Mouse (Mus musculus) ES-E14 (cell line): ENCODE measurements around the gene Mical2. TPM values are rescaled to one million over a fixed set of nuclear protein-coding genes. Genes with fewer than 3 reads are reported as not detected.

Experiments used
- DNase-seq: peaks from one replicate; pipeline ENCODE4 v3.0.0-alpha.2; 2013; ENCODE audit warnings: low read depth, low spot score
- H3K27ac ChIP-seq: 2 replicates; pipeline ENCODE4 v1.5.1; 2012; ENCODE audit warnings: low read depth, mild to moderate bottlenecking, low read length, moderate library complexity, mixed read lengths; ENCODE audit not compliant: poor library complexity, insufficient read depth, severe bottlenecking
- H3K36me3 ChIP-seq: 2 replicates; pipeline ENCODE4 v1.6.1; 2012; ENCODE audit warnings: mild to moderate bottlenecking, low read length, moderate library complexity, mixed read lengths; ENCODE audit not compliant: control insufficient read depth, poor library complexity, insufficient read depth, severe bottlenecking
- H3K4me1 ChIP-seq, 2 experiments: fragments of 150-350 bp in 1 of 2; sonication (generic) in 1 of 2; 2 replicates each; pipeline ENCODE4 v1.6.1; 2012; ENCODE audit warnings: low read length in 2 of 2, mild to moderate bottlenecking in 1 of 2, mixed read lengths in 1 of 2; ENCODE audit not compliant: control insufficient read depth in 2 of 2, insufficient read depth in 2 of 2, poor library complexity in 1 of 2
- H3K4me3 ChIP-seq, 2 experiments: fragments of 150-350 bp in 1 of 2; sonication (generic) in 1 of 2; 2 replicates each; pipeline ENCODE4 v1.5.1; 2012; ENCODE audit warnings: low read length in 2 of 2, low read depth in 1 of 2, mild to moderate bottlenecking in 1 of 2, mixed read lengths in 1 of 2; ENCODE audit not compliant: insufficient read depth in 1 of 2, poor library complexity in 1 of 2, severe bottlenecking in 1 of 2
- H3K9ac ChIP-seq: 2 replicates; pipeline ENCODE4 v1.6.1; 2012; ENCODE audit warnings: low read depth, mild to moderate bottlenecking, low read length, mixed read lengths; ENCODE audit not compliant: poor library complexity, insufficient read depth, severe bottlenecking
- H3K9me3 ChIP-seq: fragments of 150-350 bp; sonication (generic); 2 replicates; pipeline ENCODE4 v1.6.1; 2012; ENCODE audit warnings: low read depth, mild to moderate bottlenecking, low read length; ENCODE audit not compliant: control insufficient read depth, insufficient read depth
- CHD2 ChIP-seq: IDR thresholded peaks from 2 replicates; pipeline ENCODE4 v1.6.1; 2014; ENCODE audit warnings: mild to moderate bottlenecking, low read depth, low read length, inconsistent platforms
- HCFC1 ChIP-seq: IDR thresholded peaks from 2 replicates; pipeline ENCODE4 v1.6.1; 2012; ENCODE audit warnings: low read length, inconsistent platforms, borderline replicate concordance; ENCODE audit not compliant: insufficient read depth
- MAFK ChIP-seq: IDR thresholded peaks from 2 replicates; pipeline ENCODE4 v1.6.1; 2014; ENCODE audit warnings: mild to moderate bottlenecking, low read depth, low read length, inconsistent platforms; ENCODE audit not compliant: insufficient read depth
- ZC3H11A ChIP-seq: IDR thresholded peaks from 2 replicates; pipeline ENCODE4 v1.6.1; 2012; ENCODE audit warnings: low read depth, mild to moderate bottlenecking, inconsistent platforms, low read length, borderline replicate concordance
- ZNF384 ChIP-seq: IDR thresholded peaks from 2 replicates; pipeline ENCODE4 v1.6.1; 2012; ENCODE audit warnings: low read depth, low read length, inconsistent platforms
- in situ Hi-C, 2 experiments: fragments of 600-800 bp; cut with MboI; formaldehyde crosslinking; loops; one replicate each; pipeline ENCODE4 v1.15.1; 2025; ENCODE audit warnings: low sequenced_read_pairs in 2 of 2, inconsistent platforms in 1 of 2; ENCODE audit not compliant: unreplicated experiment in 2 of 2
- total RNA-seq: library from RNA; depleted of rRNA; stranded (reverse); fragments of 300-350 nt; gene quantifications from 2 replicates; pipeline ENCODE4 v1.2.3, GENCODE M21; 2012

Mical2 gene
- total RNA-seq, 1 experiment, result 9.9 TPM

DNA sequence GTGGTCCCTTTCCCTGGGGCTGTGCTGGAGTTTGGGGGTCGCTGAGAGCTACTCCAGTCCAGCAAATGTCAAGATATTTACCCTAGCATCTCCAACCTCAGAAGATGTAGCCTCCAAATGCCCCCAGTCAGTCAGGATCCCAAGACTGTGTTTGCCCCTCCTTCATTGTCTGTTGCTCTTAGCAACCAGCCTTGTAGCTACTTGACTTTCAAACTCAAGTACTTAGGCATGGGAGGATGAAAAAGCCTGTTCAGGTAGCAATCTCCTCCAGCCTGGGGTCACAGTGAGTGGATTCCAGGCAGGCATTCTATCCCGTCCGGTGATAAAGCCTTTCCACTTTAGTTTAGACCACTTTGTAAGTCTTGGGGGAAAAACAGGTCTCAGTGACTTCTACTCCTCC lies 28.6 kb downstream of the Mical2 start:
- no peaks in the 10 kb centered on the region for H3K4me1 ChIP-seq
- H3K9ac ChIP-seq, result no peak overlapping the region
- in situ Hi-C loops, result no loop called here
- TF ChIP-seq MAFK (no peak), ZNF384 (no peak), HCFC1 (no peak), ZC3H11A (no peak), CHD2 (no peak)
- no peak overlapping the region for H3K27ac ChIP-seq
- H3K9me3 ChIP-seq, result no peaks in the 10 kb centered on the region
- no peaks in the 10 kb centered on the region for H3K36me3 ChIP-seq
- DNase-seq, result no peak
- H3K4me3 ChIP-seq, result no peak overlapping the region

DNA sequence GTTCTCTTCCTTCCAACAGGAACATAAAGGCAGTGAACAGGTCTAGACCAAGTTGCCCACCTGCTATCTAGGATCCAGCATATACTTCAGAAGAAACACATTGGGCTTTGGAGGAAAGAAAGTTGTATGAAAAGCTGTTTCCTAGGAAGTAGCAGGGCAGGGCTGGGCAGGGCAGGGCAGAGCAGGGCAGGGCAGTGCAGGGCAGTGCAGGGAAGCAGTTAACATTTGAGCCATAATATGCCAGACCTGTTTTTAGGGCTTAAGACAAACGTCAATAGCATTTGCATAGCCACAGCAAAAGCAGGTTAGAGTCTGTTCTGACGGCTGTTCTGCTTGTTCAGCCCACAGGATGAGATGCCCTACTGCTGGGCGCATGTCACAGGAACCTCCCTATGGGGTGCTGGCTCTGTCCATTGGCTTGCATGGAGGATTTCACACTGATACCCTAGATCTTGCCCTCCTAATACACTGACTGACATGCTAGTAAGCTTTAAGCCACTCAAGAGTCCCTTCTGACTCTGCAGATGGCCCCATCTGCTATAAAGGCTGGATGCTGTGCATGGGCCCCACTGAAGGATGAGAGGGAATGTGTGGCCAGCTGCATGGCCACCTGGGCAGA lies 29.7 kb downstream of the Mical2 start:
- no peaks in the 10 kb centered on the region for H3K9me3 ChIP-seq
- H3K36me3 ChIP-seq, result no peaks in the 10 kb centered on the region
- no peaks in the 10 kb centered on the region for H3K4me1 ChIP-seq
- in situ Hi-C loops, result no loop called here
- TF ChIP-seq ZNF384, result no peak
- TF ChIP-seq MAFK, result no peak
- no peak for TF ChIP-seq ZC3H11A
- TF ChIP-seq HCFC1, result no peak
- TF ChIP-seq CHD2, result no peak
- no peak overlapping the region for H3K4me3 ChIP-seq
- no peak overlapping the region for H3K27ac ChIP-seq
- no peak overlapping the region for H3K9ac ChIP-seq
- DNase-seq, result no peak

DNA sequence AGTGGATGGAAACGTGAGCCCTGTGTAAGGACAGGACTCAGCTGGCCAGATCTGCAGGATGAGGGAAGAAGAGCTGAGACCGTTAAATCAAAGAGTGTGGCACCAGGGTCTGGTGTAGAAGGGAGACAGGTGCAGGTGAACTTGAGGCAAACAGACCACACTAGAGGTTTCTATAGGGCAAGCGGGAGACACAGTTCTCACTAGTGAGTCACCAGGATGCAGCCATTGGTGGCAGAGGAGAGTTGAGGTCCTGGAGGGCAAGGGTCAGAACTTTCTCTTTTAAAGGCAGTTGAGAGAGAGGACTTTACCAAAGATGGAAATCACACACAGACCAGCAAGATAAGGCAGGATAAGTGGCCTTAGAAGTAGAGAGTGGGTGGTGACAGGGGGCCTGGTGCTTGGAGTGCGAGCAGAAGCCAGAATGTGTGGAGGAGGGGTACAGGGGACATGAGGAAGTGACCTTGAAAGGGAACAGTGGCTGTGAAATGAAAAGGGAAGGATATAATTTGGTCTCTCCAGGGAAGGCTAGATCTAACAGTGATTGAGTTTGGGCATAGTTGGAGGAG lies 32.8 kb downstream of the Mical2 start:
- no peak overlapping the region for H3K27ac ChIP-seq
- H3K4me3 ChIP-seq, result no peak overlapping the region
- DNase-seq, result no peak
- no peaks in the 10 kb centered on the region for H3K36me3 ChIP-seq
- no peaks in the 10 kb centered on the region for H3K4me1 ChIP-seq
- no peaks in the 10 kb centered on the region for H3K9me3 ChIP-seq
- TF ChIP-seq CHD2 (no peak), HCFC1 (no peak), ZNF384 (no peak), MAFK (no peak), ZC3H11A (no peak)
- in situ Hi-C loops, result no loop called here
- no peak overlapping the region for H3K9ac ChIP-seq

DNA sequence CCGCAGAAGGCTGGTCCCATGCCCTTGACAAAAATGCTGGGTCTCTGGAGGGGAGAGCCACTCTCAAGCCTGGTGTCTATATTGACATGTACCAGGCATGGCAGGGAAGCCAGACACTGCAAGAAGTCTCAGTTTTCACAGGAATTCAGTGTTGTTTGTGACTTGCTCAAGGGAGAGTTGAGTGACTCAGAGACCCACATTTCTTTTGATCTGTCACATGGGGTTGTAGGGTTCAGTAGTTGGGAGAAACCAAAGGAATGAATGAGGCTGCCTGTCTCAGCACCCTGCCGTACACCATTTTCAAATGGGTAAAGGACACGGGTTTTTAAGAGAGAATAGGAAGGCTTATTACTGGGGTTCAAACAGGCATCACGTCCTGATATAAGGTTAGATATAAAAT lies 33.6 kb downstream of the Mical2 start:
- Histone ChIP-seq H3K36me3 (no peaks in the 10 kb centered on the region), H3K9ac (no peak overlapping the region), H3K27ac (no peak overlapping the region), H3K4me1 (no peaks in the 10 kb centered on the region), H3K9me3 (no peaks in the 10 kb centered on the region), H3K4me3 (no peak overlapping the region)
- in situ Hi-C loops, result no loop called here
- TF ChIP-seq MAFK, result no peak
- TF ChIP-seq HCFC1, result no peak
- no peak for TF ChIP-seq CHD2
- DNase-seq, result no peak

DNA sequence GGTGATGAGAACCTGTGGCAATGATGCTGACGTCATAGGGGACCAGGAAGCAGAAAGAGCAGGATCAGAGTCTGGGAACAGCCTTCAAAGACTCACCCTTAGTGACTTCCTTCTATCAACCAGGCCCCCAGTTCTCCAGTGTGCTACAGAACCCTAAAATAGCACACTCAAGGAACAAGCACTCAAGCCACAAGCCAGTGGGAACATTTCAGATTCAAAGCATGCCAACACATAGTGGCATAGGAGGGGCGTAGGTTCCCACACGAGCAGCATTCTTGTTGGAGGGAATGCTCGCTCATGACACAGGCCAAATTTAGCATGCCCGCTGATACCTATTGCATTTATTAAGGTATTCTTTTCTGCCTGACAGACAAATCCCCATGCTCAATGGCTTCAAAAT lies 35.5 kb downstream of the Mical2 start:
- Histone ChIP-seq H3K4me1 (no peaks in the 10 kb centered on the region), H3K4me3 (no peak overlapping the region), H3K36me3 (no peaks in the 10 kb centered on the region), H3K9me3 (no peaks in the 10 kb centered on the region), H3K9ac (no peak overlapping the region), H3K27ac (no peak overlapping the region)
- TF ChIP-seq ZC3H11A, result no peak
- TF ChIP-seq CHD2, result no peak
- no peak for TF ChIP-seq ZNF384
- no peak for TF ChIP-seq HCFC1
- no peak for TF ChIP-seq MAFK
- no peak for DNase-seq
- in situ Hi-C loops, result no loop called here
